In genomic region chr8:5106855-5107254, GRCm38 (mm10) we compare ENCODE assay signal across 15 mouse cellular contexts. TPM values are rescaled to one million over a fixed set of nuclear protein-coding genes. Genes with fewer than 3 reads are reported as not detected.
DNase-seq lines count a peak whose midpoint lies in the region; ATAC-seq and TF ChIP-seq lines count a peak whose summit lies in the region.
"Had no signal": no experiment of that assay in that cellular context is flagged by ENCODE, and none has a peak within 500 bp of the region (broad histone marks: within the 10 kb centered on the region; RNA-seq: fewer than 3 reads in every experiment).

No protein-coding gene starts in this region.

- TF ChIP-seq CTCF in liver, adult 2 months (IDR thresholded peaks at IDR 0.05; ENCODE audit: low read depth, low read length), result peak; percentile 99

- H3K36me3 ChIP-seq in liver, adult 2 months (ENCODE audit: control insufficient read depth, insufficient read depth, low read length), result no peaks in the 10 kb centered on the region
- H3K36me3 ChIP-seq in liver, embryonic 11.5 days (ENCODE audit: control insufficient read depth, insufficient read depth, low read length), result no peaks in the 10 kb centered on the region
- H3K36me3 ChIP-seq in kidney, embryonic 16.5 days (ENCODE audit: insufficient read depth, low read length), result no peaks in the 10 kb centered on the region
- H3K36me3 ChIP-seq in stomach, embryonic 15.5 days, result no peaks in the 10 kb centered on the region
- H3K36me3 ChIP-seq: heart, embryonic 10.5 days had no signal

- no peak overlapping the region for H3K9ac ChIP-seq in liver, adult 2 months (ENCODE audit: low read depth, low read length)
- no peak overlapping the region for H3K9ac ChIP-seq in liver, embryonic 11.5 days (ENCODE audit: low read depth, low read length)
- no peak overlapping the region for H3K9ac ChIP-seq in kidney, embryonic 16.5 days (replicated peaks; ENCODE audit: low read length)
- H3K9ac ChIP-seq in stomach, embryonic 15.5 days, result no peak overlapping the region

- no peak overlapping the region for H3K27ac ChIP-seq in liver, adult 2 months (replicated peaks; ENCODE audit: insufficient read depth, low read depth, low read length)
- H3K27ac ChIP-seq in liver, embryonic 11.5 days (ENCODE audit: low read depth, low read length), result no peak overlapping the region
- no peak overlapping the region for H3K27ac ChIP-seq in kidney, embryonic 16.5 days (ENCODE audit: low read length)
- no peak overlapping the region for H3K27ac ChIP-seq in stomach, embryonic 15.5 days
- H3K27ac ChIP-seq: heart, embryonic 10.5 days had no signal

- peaks cover 12% of the 10 kb centered on the region for H3K4me1 ChIP-seq in liver, adult 2 months (ENCODE audit: control insufficient read depth, insufficient read depth, low read length)
- H3K4me1 ChIP-seq in liver, embryonic 11.5 days (replicated peaks; ENCODE audit: control insufficient read depth, insufficient read depth, low read length), result no peaks in the 10 kb centered on the region
- H3K4me1 ChIP-seq in kidney, embryonic 16.5 days (ENCODE audit: insufficient read depth, low read length), result no peaks in the 10 kb centered on the region
- H3K4me1 ChIP-seq in stomach, embryonic 15.5 days, result no peaks in the 10 kb centered on the region
- H3K4me1 ChIP-seq: heart, embryonic 10.5 days had no signal

- no peaks in the 10 kb centered on the region for H3K27me3 ChIP-seq in liver, adult 2 months (ENCODE audit: control insufficient read depth, insufficient read depth, low read length)
- H3K27me3 ChIP-seq in liver, embryonic 11.5 days (replicated peaks; ENCODE audit: control insufficient read depth, insufficient read depth, low read length), result no peaks in the 10 kb centered on the region
- H3K27me3 ChIP-seq in kidney, embryonic 16.5 days (ENCODE audit: insufficient read depth, low read length), result no peaks in the 10 kb centered on the region
- no peaks in the 10 kb centered on the region for H3K27me3 ChIP-seq in stomach, embryonic 15.5 days (replicated peaks)

- WGBS in liver, adult 2 months, result 46% methylated on average over 5 of the region's 5 CpGs
- 64% methylated on average over 5 of the region's 5 CpGs for WGBS in liver, embryonic 11.5 days
- WGBS in kidney, embryonic 16.5 days, result 63% methylated on average over 5 of the region's 5 CpGs
- WGBS in stomach, embryonic 15.5 days, result 62% methylated on average over 5 of the region's 5 CpGs

- H3K9me3 ChIP-seq in liver, embryonic 11.5 days (ENCODE audit: control insufficient read depth, low read length), result no peaks in the 10 kb centered on the region
- no peaks in the 10 kb centered on the region for H3K9me3 ChIP-seq in kidney, embryonic 16.5 days (ENCODE audit: low read length)
- H3K9me3 ChIP-seq in stomach, embryonic 15.5 days, result no peaks in the 10 kb centered on the region
- H3K9me3 ChIP-seq: heart, embryonic 10.5 days had no signal

- TF ChIP-seq POLR2A in liver, adult 2 months (IDR thresholded peaks at IDR 0.05; ENCODE audit: extremely low read depth, insufficient read depth, low read length), result no peak

- H3K79me2 ChIP-seq in liver, adult 2 months (ENCODE audit: control insufficient read depth, insufficient read depth, low read length), result no peaks in the 10 kb centered on the region

- DNase-seq in liver, adult 2 months (ENCODE audit: extremely low read depth, low read depth, low spot score), result peak; percentile 99
- DNase-seq in liver, embryonic 11.5 days (ENCODE audit: low spot score), result no peak
- DNase-seq in WW6 (ENCODE audit: low read depth, low spot score), result peak; percentile 40
- no peak for DNase-seq in embryo, embryonic 9.5 days (ENCODE audit: extremely low spot score)
- DNase-seq in layer of hippocampus, adult 18-20 months (ENCODE audit: low spot score in 2 of 2), result no peak
- DNase-seq in urinary bladder, postnatal 36 days (ENCODE audit: low spot score in 2 of 2), result no peak
- DNase-seq: cerebellum, postnatal 36 days; layer of hippocampus, postnatal 36 days had no signal

- ATAC-seq in liver, embryonic 11.5 days (replicated peaks; ENCODE audit: low FRiP score), result no peak
- peak; percentile 84 for ATAC-seq in kidney, embryonic 16.5 days (ENCODE audit: low FRiP score, low TSS enrichment)
- ATAC-seq in stomach, embryonic 15.5 days (ENCODE audit: insufficient read depth, low FRiP score, low read depth), result peak; percentile 60

- H3K4me2 ChIP-seq in liver, embryonic 11.5 days, result no peak overlapping the region
- H3K4me2 ChIP-seq in kidney, embryonic 16.5 days (replicated peaks; ENCODE audit: low read depth, low read length), result no peak overlapping the region
- no peak overlapping the region for H3K4me2 ChIP-seq in stomach, embryonic 15.5 days

- no peak overlapping the region for H3K4me3 ChIP-seq in liver, adult 2 months (ENCODE audit: insufficient read depth, low read depth, low read length)
- no peak overlapping the region for H3K4me3 ChIP-seq in liver, embryonic 11.5 days (ENCODE audit: low read depth, low read length)
- H3K4me3 ChIP-seq in kidney, embryonic 16.5 days (ENCODE audit: low read length), result no peak overlapping the region
- no peak overlapping the region for H3K4me3 ChIP-seq in stomach, embryonic 15.5 days (replicated peaks)
- H3K4me3 ChIP-seq: heart, embryonic 10.5 days had no signal

RNA-seq across cellular contexts. Expression of gene Slc10a2, which starts 1.7 kb away (rescaled TPM):
- total RNA-seq in liver, adult 2 months (2014; rRNA removed), result 3.2 and 9.1 TPM in 2 replicates
- 4.6 and 9.8 TPM in 2 replicates for polyA plus RNA-seq in liver, adult 2 months (2012; rRNA removed)
- not detected in 2 replicates for polyA plus RNA-seq in liver, embryonic 11.5 days (2014; fragmentation: Nextera tagmentation; extraction: Ambion mirVana)
- polyA plus RNA-seq in kidney, embryonic 16.5 days (2015; fragmentation: Nextera tagmentation; extraction: Ambion mirVana), result 0.27 and 0.32 TPM in 2 replicates
- 0.24 TPM in 1 of 2 replicates, not detected in the other for polyA plus RNA-seq in stomach, embryonic 15.5 days (2015; fragmentation: Nextera tagmentation; extraction: Ambion mirVana)
- not detected for total RNA-seq in layer of hippocampus, adult 18-20 months (2021)
- total RNA-seq: hematopoietic stem cell, adult 5-6 weeks; layer of hippocampus, postnatal 36 days; monocyte, adult 5-6 weeks had no signal
- polyA plus RNA-seq: C2C12; heart, embryonic 10.5 days; limb, embryonic 14.5 days had no signal

Comparison
In these comparisons a context has a peak if more than half of its experiments do, and no peak if none do; other contexts are left out.
1. DNase-seq: peak in liver, adult 2 months (single experiment) and WW6 (single experiment); none in liver, embryonic 11.5 days (single experiment), embryo, embryonic 9.5 days (single experiment), layer of hippocampus, adult 18-20 months (0 of 2) and urinary bladder, postnatal 36 days (0 of 2).